Mouse (Mus musculus): ENCODE measurements around the gene Ttll2. TPM values are rescaled to one million over a fixed set of nuclear protein-coding genes. Genes with fewer than 3 reads are reported as not detected.
"Not testable (repeated sequence)": the region's sequence is repeated elsewhere in the genome, so short reads cannot be mapped to it uniquely, and the experiment has no call there.

The Ttll2 gene
- polyA plus RNA-seq, 1 experiment from 2014 or later = not detected

- ATAC-seq (replicated peaks; ENCODE audit: insufficient number of reproducible peaks, insufficient read depth, low FRiP score, low read depth); H3K4me2 ChIP-seq; H3K9me3 ChIP-seq (replicated peaks); H3K4me1 ChIP-seq (replicated peaks); H3K9ac ChIP-seq; H3K4me3 ChIP-seq; H3K27me3 ChIP-seq; H3K36me3 ChIP-seq; H3K27ac ChIP-seq: not testable (repeated sequence)
- WGBS = 89% methylated on average over 12 of the region's 13 CpGs
Measured at GRCm38 (mm10) chr17:7383167-7384143, 31.0 kb upstream of the Ttll2 start.

GRCm38 (mm10) chr17:7382711-7383110 lies 30.2 kb upstream of the Ttll2 start:
- 79% methylated on average over 1 of the region's 3 CpGs for WGBS
- not testable (repeated sequence) for H3K36me3 ChIP-seq; H3K4me1 ChIP-seq (replicated peaks); H3K4me3 ChIP-seq; H3K4me2 ChIP-seq; H3K9ac ChIP-seq; H3K9me3 ChIP-seq (replicated peaks); H3K27ac ChIP-seq; ATAC-seq (replicated peaks; ENCODE audit: insufficient number of reproducible peaks, insufficient read depth, low FRiP score, low read depth); H3K27me3 ChIP-seq

GRCm38 (mm10) chr17:7377907-7378306 lies 25.4 kb upstream of the Ttll2 start:
- not testable (repeated sequence) for ATAC-seq (replicated peaks; ENCODE audit: insufficient number of reproducible peaks, insufficient read depth, low FRiP score, low read depth); H3K27me3 ChIP-seq; H3K4me3 ChIP-seq; H3K4me1 ChIP-seq (replicated peaks); H3K27ac ChIP-seq; H3K9me3 ChIP-seq (replicated peaks); H3K9ac ChIP-seq; H3K4me2 ChIP-seq; H3K36me3 ChIP-seq
- 37% methylated on average over 2 of the region's 3 CpGs for WGBS

GRCm38 (mm10) chr17:7376951-7377700 lies 24.6 kb upstream of the Ttll2 start:
- H3K36me3 ChIP-seq; H3K9me3 ChIP-seq (replicated peaks); H3K27me3 ChIP-seq; H3K4me2 ChIP-seq; ATAC-seq (replicated peaks; ENCODE audit: insufficient number of reproducible peaks, insufficient read depth, low FRiP score, low read depth); H3K4me3 ChIP-seq; H3K9ac ChIP-seq; H3K27ac ChIP-seq; H3K4me1 ChIP-seq (replicated peaks): not testable (repeated sequence)
- WGBS = 100% methylated on average over 1 of the region's 3 CpGs

GRCm38 (mm10) chr17:7371879-7372278 lies 19.4 kb upstream of the Ttll2 start, which contains the start of gene Gm49630:
Gene Gm49630 (minus strand): TSS chr17:7371979.
- H3K4me1 ChIP-seq (replicated peaks); H3K36me3 ChIP-seq; H3K27me3 ChIP-seq; H3K4me3 ChIP-seq; ATAC-seq (replicated peaks; ENCODE audit: insufficient number of reproducible peaks, insufficient read depth, low FRiP score, low read depth); H3K27ac ChIP-seq; H3K9me3 ChIP-seq (replicated peaks); H3K9ac ChIP-seq; H3K4me2 ChIP-seq: not testable (repeated sequence)
- WGBS = 79% methylated on average over 4 of the region's 5 CpGs

GRCm38 (mm10) chr17:7369401-7369800 lies 16.9 kb upstream of the Ttll2 start:
- H3K4me3 ChIP-seq; H3K9me3 ChIP-seq (replicated peaks); H3K27me3 ChIP-seq; H3K4me1 ChIP-seq (replicated peaks); H3K9ac ChIP-seq; H3K27ac ChIP-seq; H3K36me3 ChIP-seq; ATAC-seq (replicated peaks; ENCODE audit: insufficient number of reproducible peaks, insufficient read depth, low FRiP score, low read depth); H3K4me2 ChIP-seq: not testable (repeated sequence)
- 50% methylated on average over 6 of the region's 6 CpGs for WGBS

- H3K4me3 ChIP-seq; H3K4me2 ChIP-seq; H3K36me3 ChIP-seq; ATAC-seq (replicated peaks; ENCODE audit: insufficient number of reproducible peaks, insufficient read depth, low FRiP score, low read depth); H3K9me3 ChIP-seq (replicated peaks); H3K27ac ChIP-seq; H3K27me3 ChIP-seq; H3K4me1 ChIP-seq (replicated peaks); H3K9ac ChIP-seq: not testable (repeated sequence)
- 49% methylated on average over 5 of the region's 7 CpGs for WGBS
Measured at GRCm38 (mm10) chr17:7366676-7367374, 14.3 kb upstream of the Ttll2 start.

GRCm38 (mm10) chr17:7366265-7366664 lies 13.8 kb upstream of the Ttll2 start:
- not testable (repeated sequence) for H3K4me2 ChIP-seq; H3K4me1 ChIP-seq (replicated peaks); H3K36me3 ChIP-seq; ATAC-seq (replicated peaks; ENCODE audit: insufficient number of reproducible peaks, insufficient read depth, low FRiP score, low read depth); H3K27ac ChIP-seq; H3K4me3 ChIP-seq; H3K9ac ChIP-seq; H3K27me3 ChIP-seq; H3K9me3 ChIP-seq (replicated peaks)
- no CpG with 5 or more reads among the region's 1 CpGs for WGBS

- not testable (repeated sequence) for H3K4me2 ChIP-seq; H3K4me3 ChIP-seq; H3K27me3 ChIP-seq; ATAC-seq (replicated peaks; ENCODE audit: insufficient number of reproducible peaks, insufficient read depth, low FRiP score, low read depth); H3K4me1 ChIP-seq (replicated peaks); H3K9ac ChIP-seq; H3K27ac ChIP-seq; H3K36me3 ChIP-seq; H3K9me3 ChIP-seq (replicated peaks)
- 92% methylated on average over 1 of the region's 3 CpGs for WGBS
Measured at GRCm38 (mm10) chr17:7365615-7366014, 13.1 kb upstream of the Ttll2 start.

- WGBS = 68% methylated on average over 9 of the region's 9 CpGs
- not testable (repeated sequence) for H3K9me3 ChIP-seq (replicated peaks); H3K9ac ChIP-seq; H3K4me3 ChIP-seq; H3K36me3 ChIP-seq; H3K27ac ChIP-seq; H3K27me3 ChIP-seq; H3K4me2 ChIP-seq; H3K4me1 ChIP-seq (replicated peaks)
- peak; percentile 51 for ATAC-seq (replicated peaks; ENCODE audit: insufficient number of reproducible peaks, insufficient read depth, low FRiP score, low read depth)
Measured at GRCm38 (mm10) chr17:7360749-7361465, 8.4 kb upstream of the Ttll2 start.

- H3K4me3 ChIP-seq; ATAC-seq (replicated peaks; ENCODE audit: insufficient number of reproducible peaks, insufficient read depth, low FRiP score, low read depth); H3K9me3 ChIP-seq (replicated peaks); H3K4me2 ChIP-seq; H3K4me1 ChIP-seq (replicated peaks); H3K36me3 ChIP-seq; H3K9ac ChIP-seq; H3K27me3 ChIP-seq; H3K27ac ChIP-seq: not testable (repeated sequence)
- WGBS = 83% methylated on average over 4 of the region's 4 CpGs
Measured at GRCm38 (mm10) chr17:7359806-7360205, 7.3 kb upstream of the Ttll2 start.
